Mouse (Mus musculus): ENCODE results near the gene Nmbr. TPM values are rescaled to one million over a fixed set of nuclear protein-coding genes. Genes with fewer than 3 reads are reported as not detected.

Gene Nmbr
- total RNA-seq, 2 experiments from 2014 or later, result 0.29 TPM; not detected in 1

Other genes starting within 250 kb of the Nmbr start
- gene Adgrg6, start 159.9 kb upstream of the Nmbr start, total RNA-seq (2021), result 1 to 10 TPM; 1.9 to 2.4 TPM
- gene Vta1, start within 50 bp of the Nmbr start, total RNA-seq (2021), result 10 to 100 TPM; 47.1 to 54.0 TPM
- not detected for gene Gje1, start 12.6 kb downstream of the Nmbr start, total RNA-seq (2021)